Mouse (Mus musculus) gastrocnemius, adult 2 months (tissue): Measurements from ENCODE around the gene Ston2. TPM values are rescaled to one million over a fixed set of nuclear protein-coding genes. Genes with fewer than 3 reads are reported as not detected.

Experiments used
- DNase-seq: peaks from one replicate; pipeline ENCODE4 v3.0.0; 2022
- H3K27ac ChIP-seq: fragments of 200-600 bp; 2 replicates; pipeline ENCODE4 v1.8.1; 2022; ENCODE audit warnings: mild to moderate bottlenecking
- H3K4me3 ChIP-seq: fragments of 200-600 bp; 2 replicates; pipeline ENCODE4 v1.8.1; 2022; ENCODE audit warnings: mild to moderate bottlenecking, moderate library complexity
- CTCF ChIP-seq: fragments of 200-600 bp; IDR thresholded peaks from 2 replicates; pipeline ENCODE4 v1.8.1; 2022; ENCODE audit warnings: antibody characterized with exemption, mild to moderate bottlenecking, moderate library complexity
- intact Hi-C: fragments of 180-260 bp; cut with DNase I; formaldehyde crosslinking; loops from one replicate; pipeline ENCODE4 v1.15.1; 2025
- total RNA-seq, 2 experiments: library from RNA; stranded (reverse); gene quantifications; 2 replicates each; pipeline ENCODE4 v1.2.3; 2021

Gene Ston2
- total RNA-seq, 2 experiments from 2014 or later, result 53.3 to 61.6 TPM

- H3K4me3 ChIP-seq, result no peak overlapping the region
- TF ChIP-seq CTCF, result no peak
- intact Hi-C loops, result no loop called here
- no peak overlapping the region for H3K27ac ChIP-seq
- DNase-seq, result no peak
Measured at GRCm38 (mm10) chr12:91654399-91655122, 133.6 kb downstream of the Ston2 start.

- intact Hi-C loops, result no loop called here
- no peak overlapping the region for H3K27ac ChIP-seq
- TF ChIP-seq CTCF, result no peak
- no peak overlapping the region for H3K4me3 ChIP-seq
- no peak for DNase-seq
Measured at GRCm38 (mm10) chr12:91648426-91648825, 139.8 kb downstream of the Ston2 start.

GRCm38 (mm10) chr12:91645361-91646123 lies 142.6 kb downstream of the Ston2 start:
- intact Hi-C loops, result no loop called here
- peak; percentile 42 for DNase-seq
- Histone ChIP-seq H3K4me3 (peak overlapping the region; percentile 49), H3K27ac (peak overlapping the region; percentile 85)
- TF ChIP-seq CTCF, result no peak

- Histone ChIP-seq H3K4me3 (no peak overlapping the region), H3K27ac (no peak overlapping the region)
- no peak for DNase-seq
- intact Hi-C loops, result no loop called here
- no peak for TF ChIP-seq CTCF
Measured at GRCm38 (mm10) chr12:91643221-91643620, 145.0 kb downstream of the Ston2 start.

- intact Hi-C loops, result no loop called here
- no peak for DNase-seq
- H3K27ac ChIP-seq, result peak overlapping the region; percentile 56
- no peak overlapping the region for H3K4me3 ChIP-seq
- no peak for TF ChIP-seq CTCF
Measured at GRCm38 (mm10) chr12:91642426-91643093, 145.6 kb downstream of the Ston2 start.

GRCm38 (mm10) chr12:91641631-91642141 lies 146.5 kb downstream of the Ston2 start:
- H3K27ac ChIP-seq, result peak overlapping the region; percentile 56
- intact Hi-C loops, result no loop called here
- no peak for TF ChIP-seq CTCF
- peak; percentile 27 for DNase-seq
- peak overlapping the region; percentile 57 for H3K4me3 ChIP-seq

- no peak for DNase-seq
- intact Hi-C loops, result no loop called here
- peak overlapping the region; percentile 56; the same call in 1 of the 2 replicates for H3K27ac ChIP-seq
- H3K4me3 ChIP-seq, result peak overlapping the region; percentile 57
- TF ChIP-seq CTCF, result no peak
Measured at GRCm38 (mm10) chr12:91641133-91641532, 147.1 kb downstream of the Ston2 start.

GRCm38 (mm10) chr12:91640712-91641111 lies 147.5 kb downstream of the Ston2 start:
- peak; percentile 78 for TF ChIP-seq CTCF
- Histone ChIP-seq H3K27ac (no peak overlapping the region), H3K4me3 (no peak overlapping the region)
- peak; percentile 61 for DNase-seq
- intact Hi-C loops, result loop anchor here (1.0 kb wide), 1 partner anchor 150 kb away; no protein-coding TSS in a partner anchor

- DNase-seq, result peak; percentile 47
- Histone ChIP-seq H3K27ac (peak overlapping the region; percentile 61), H3K4me3 (peak overlapping the region; percentile 47)
- intact Hi-C loops, result no loop called here
- TF ChIP-seq CTCF, result no peak
Measured at GRCm38 (mm10) chr12:91638351-91638750, 149.8 kb downstream of the Ston2 start.

- no peak overlapping the region for H3K27ac ChIP-seq
- TF ChIP-seq CTCF, result no peak
Measured at GRCm38 (mm10) chr12:91637136-91637909, 150.9 kb downstream of the Ston2 start.

GRCm38 (mm10) chr12:91626482-91626881 lies 161.7 kb downstream of the Ston2 start:
- TF ChIP-seq CTCF, result no peak
- intact Hi-C loops, result no loop called here
- Histone ChIP-seq H3K4me3 (no peak overlapping the region), H3K27ac (no peak overlapping the region)
- DNase-seq, result no peak

More at GRCm38 (mm10) chr12:91637136-91637909, 150.9 kb downstream of the Ston2 start:
- intact Hi-C loops, result no loop called here
- no peak for DNase-seq
- no peak overlapping the region for H3K4me3 ChIP-seq

GRCm38 (mm10) chr12:91625013-91625412 lies 163.2 kb downstream of the Ston2 start:
- peak; percentile 86 for TF ChIP-seq CTCF
- intact Hi-C loops, result loop anchor here (2.0 kb wide), 1 partner anchor 174 kb away; no protein-coding TSS in a partner anchor
- Histone ChIP-seq H3K4me3 (no peak overlapping the region), H3K27ac (no peak overlapping the region)
- peak; percentile 47 for DNase-seq
